Mouse (Mus musculus): ENCODE measurements around the gene Eva1c. TPM values are rescaled to one million over a fixed set of nuclear protein-coding genes. Genes with fewer than 3 reads are reported as not detected.
A peak's percentile ranks its signal among the peaks of the same experiment; 100 is the strongest.

The Eva1c gene
- polyA plus RNA-seq, 1 experiment from 2014 or later: 1.6 TPM

DNA sequence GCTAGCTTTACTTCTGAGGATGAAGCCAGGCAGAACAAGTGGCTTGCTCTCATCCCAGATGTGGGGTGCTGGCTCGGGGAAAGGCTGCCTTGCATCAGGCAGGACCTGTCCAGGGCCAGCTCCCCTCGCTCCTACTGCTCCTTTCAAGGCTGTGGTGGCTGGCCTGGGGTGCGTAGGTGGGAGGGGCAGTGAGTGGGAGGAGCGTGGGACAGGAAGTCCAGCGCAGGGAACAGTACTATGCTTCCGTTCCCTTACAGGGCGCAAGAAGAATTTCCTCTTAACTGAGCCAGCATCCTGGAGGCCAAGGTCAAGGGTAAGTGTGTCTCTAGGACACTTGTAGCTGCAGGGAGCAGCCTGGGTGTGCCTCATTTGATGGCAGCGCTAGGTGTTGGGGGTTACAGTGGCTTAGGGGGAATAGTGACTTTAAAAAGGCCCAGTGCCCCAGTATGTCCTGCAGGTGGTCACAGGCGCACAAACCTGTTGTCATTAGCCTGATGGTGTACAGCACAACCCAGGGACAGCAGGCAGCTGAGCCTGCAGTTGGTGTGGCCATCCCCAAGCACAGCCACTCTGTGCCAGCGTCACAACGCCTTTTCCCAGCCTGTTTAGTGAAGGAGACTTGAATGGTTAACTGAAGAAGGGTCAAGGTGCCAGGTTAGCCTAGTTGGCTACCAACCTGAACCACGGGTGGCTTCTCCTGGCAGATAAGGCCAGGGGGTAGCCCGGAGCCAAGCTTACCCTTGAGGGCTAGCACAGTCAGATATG lies 98.3 kb downstream of the Eva1c start:
- Histone ChIP-seq H3K36me3 (ENCODE audit: control insufficient read depth, insufficient read depth, low read length) (no peaks in the 10 kb centered on the region), H3K4me3 (ENCODE audit: low read depth, low read length) (no peak overlapping the region), H3K9ac (ENCODE audit: low read length) (no peak overlapping the region), H3K4me1 (replicated peaks; ENCODE audit: control insufficient read depth, insufficient read depth, low read length) (no peaks in the 10 kb centered on the region), H3K27me3 (ENCODE audit: control insufficient read depth, insufficient read depth, low read length) (no peaks in the 10 kb centered on the region), H3K27ac (ENCODE audit: low read depth, low read length) (no peak overlapping the region), H3K9me3 (ENCODE audit: control insufficient read depth, low read length) (no peaks in the 10 kb centered on the region), H3K4me2 (ENCODE audit: low read depth, low read length, severe bottlenecking) (no peak overlapping the region)
- DNase-seq (ENCODE audit: low spot score) (peak; percentile 48), ATAC-seq (replicated peaks; ENCODE audit: low FRiP score) (no peak)
- 92% methylated on average over 13 of the region's 13 CpGs for WGBS

GRCm38 (mm10) chr16:90925461-90925860 lies 98.9 kb downstream of the Eva1c start:
- H3K27me3 ChIP-seq (ENCODE audit: control insufficient read depth, insufficient read depth, low read length): no peaks in the 10 kb centered on the region
- H3K4me1 ChIP-seq (replicated peaks; ENCODE audit: control insufficient read depth, insufficient read depth, low read length): no peaks in the 10 kb centered on the region
- WGBS: 32% methylated on average over 5 of the region's 5 CpGs
- no peak overlapping the region for H3K4me3 ChIP-seq (ENCODE audit: low read depth, low read length)
- H3K9ac ChIP-seq (ENCODE audit: low read length): no peak overlapping the region
- H3K9me3 ChIP-seq (ENCODE audit: control insufficient read depth, low read length): no peaks in the 10 kb centered on the region
- DNase-seq (ENCODE audit: low spot score) (peak; percentile 78), ATAC-seq (replicated peaks; ENCODE audit: low FRiP score) (peak; percentile 55; the same call in 1 of the 2 replicates)
- no peaks in the 10 kb centered on the region for H3K36me3 ChIP-seq (ENCODE audit: control insufficient read depth, insufficient read depth, low read length)
- no peak overlapping the region for H3K4me2 ChIP-seq (ENCODE audit: low read depth, low read length, severe bottlenecking)
- no peak overlapping the region for H3K27ac ChIP-seq (ENCODE audit: low read depth, low read length)

- H3K9me3 ChIP-seq (ENCODE audit: control insufficient read depth, low read length): no peaks in the 10 kb centered on the region
- DNase-seq (ENCODE audit: low spot score) (peak; percentile 44), ATAC-seq (replicated peaks; ENCODE audit: low FRiP score) (no peak)
- no peak overlapping the region for H3K9ac ChIP-seq (ENCODE audit: low read length)
- 83% methylated on average over 4 of the region's 4 CpGs for WGBS
- H3K4me1 ChIP-seq (replicated peaks; ENCODE audit: control insufficient read depth, insufficient read depth, low read length): no peaks in the 10 kb centered on the region
- H3K36me3 ChIP-seq (ENCODE audit: control insufficient read depth, insufficient read depth, low read length): no peaks in the 10 kb centered on the region
- no peaks in the 10 kb centered on the region for H3K27me3 ChIP-seq (ENCODE audit: control insufficient read depth, insufficient read depth, low read length)
- no peak overlapping the region for H3K4me2 ChIP-seq (ENCODE audit: low read depth, low read length, severe bottlenecking)
- no peak overlapping the region for H3K4me3 ChIP-seq (ENCODE audit: low read depth, low read length)
- no peak overlapping the region for H3K27ac ChIP-seq (ENCODE audit: low read depth, low read length)
These were observed 100.9 kb downstream of the Eva1c start for GRCm38 (mm10) chr16:90927446-90927845.

GRCm38 (mm10) chr16:90933534-90934176 lies 107.1 kb downstream of the Eva1c start:
- no peaks in the 10 kb centered on the region for H3K27me3 ChIP-seq (ENCODE audit: control insufficient read depth, insufficient read depth, low read length)
- peak overlapping the region; percentile 72; the same call in 1 of the 2 replicates for H3K27ac ChIP-seq (ENCODE audit: low read depth, low read length)
- H3K9ac ChIP-seq (ENCODE audit: low read length): peak overlapping the region; percentile 84
- ATAC-seq (replicated peaks; ENCODE audit: low FRiP score) (no peak), DNase-seq (ENCODE audit: low spot score) (no peak)
- peak overlapping the region; percentile 61 for H3K4me2 ChIP-seq (ENCODE audit: low read depth, low read length, severe bottlenecking)
- no peaks in the 10 kb centered on the region for H3K9me3 ChIP-seq (ENCODE audit: control insufficient read depth, low read length)
- H3K4me3 ChIP-seq (ENCODE audit: low read depth, low read length): peak overlapping the region; percentile 84
- no peaks in the 10 kb centered on the region for H3K4me1 ChIP-seq (replicated peaks; ENCODE audit: control insufficient read depth, insufficient read depth, low read length)
- H3K36me3 ChIP-seq (ENCODE audit: control insufficient read depth, insufficient read depth, low read length): peaks cover 3% of the 10 kb centered on the region
- 31% methylated on average over 13 of the region's 13 CpGs for WGBS

DNA sequence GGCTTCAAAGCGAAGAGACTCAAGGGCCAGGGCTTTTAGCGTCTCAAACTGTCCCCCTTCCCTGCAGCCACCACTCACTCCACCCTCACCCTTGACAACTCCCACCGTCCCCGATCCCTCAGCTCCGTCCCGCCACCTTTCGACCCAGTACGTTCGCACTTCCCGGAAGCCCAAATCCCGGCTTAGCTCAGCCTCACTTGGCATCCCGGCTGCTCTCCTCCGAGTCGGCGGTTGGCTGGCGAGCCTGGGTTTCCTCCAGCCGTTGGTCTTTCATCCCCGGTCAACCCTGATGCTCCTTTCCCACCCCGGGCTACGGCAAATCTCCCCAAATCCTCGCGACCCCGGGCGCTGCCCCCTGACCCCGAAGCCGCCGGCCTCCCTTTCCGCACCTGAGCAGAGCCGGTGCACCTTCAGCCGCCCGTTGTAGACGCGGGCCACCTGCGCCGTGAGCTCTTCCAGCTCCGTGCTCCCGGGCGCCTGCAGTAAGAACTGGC lies 107.7 kb downstream of the Eva1c start:
- DNase-seq (ENCODE audit: low spot score) (peak; percentile 82), ATAC-seq (replicated peaks; ENCODE audit: low FRiP score) (peak; percentile 55)
- under 1% methylated on average over 38 of the region's 38 CpGs for WGBS
- H3K27ac ChIP-seq (ENCODE audit: low read depth, low read length): peak overlapping the region; percentile 72
- H3K4me2 ChIP-seq (ENCODE audit: low read depth, low read length, severe bottlenecking): peak overlapping the region; percentile 61
- peaks cover 3% of the 10 kb centered on the region for H3K36me3 ChIP-seq (ENCODE audit: control insufficient read depth, insufficient read depth, low read length)
- H3K4me3 ChIP-seq (ENCODE audit: low read depth, low read length): peak overlapping the region; percentile 84
- no peaks in the 10 kb centered on the region for H3K4me1 ChIP-seq (replicated peaks; ENCODE audit: control insufficient read depth, insufficient read depth, low read length)
- H3K9ac ChIP-seq (ENCODE audit: low read length): peak overlapping the region; percentile 84
- H3K27me3 ChIP-seq (ENCODE audit: control insufficient read depth, insufficient read depth, low read length): no peaks in the 10 kb centered on the region
- H3K9me3 ChIP-seq (ENCODE audit: control insufficient read depth, low read length): no peaks in the 10 kb centered on the region

DNA sequence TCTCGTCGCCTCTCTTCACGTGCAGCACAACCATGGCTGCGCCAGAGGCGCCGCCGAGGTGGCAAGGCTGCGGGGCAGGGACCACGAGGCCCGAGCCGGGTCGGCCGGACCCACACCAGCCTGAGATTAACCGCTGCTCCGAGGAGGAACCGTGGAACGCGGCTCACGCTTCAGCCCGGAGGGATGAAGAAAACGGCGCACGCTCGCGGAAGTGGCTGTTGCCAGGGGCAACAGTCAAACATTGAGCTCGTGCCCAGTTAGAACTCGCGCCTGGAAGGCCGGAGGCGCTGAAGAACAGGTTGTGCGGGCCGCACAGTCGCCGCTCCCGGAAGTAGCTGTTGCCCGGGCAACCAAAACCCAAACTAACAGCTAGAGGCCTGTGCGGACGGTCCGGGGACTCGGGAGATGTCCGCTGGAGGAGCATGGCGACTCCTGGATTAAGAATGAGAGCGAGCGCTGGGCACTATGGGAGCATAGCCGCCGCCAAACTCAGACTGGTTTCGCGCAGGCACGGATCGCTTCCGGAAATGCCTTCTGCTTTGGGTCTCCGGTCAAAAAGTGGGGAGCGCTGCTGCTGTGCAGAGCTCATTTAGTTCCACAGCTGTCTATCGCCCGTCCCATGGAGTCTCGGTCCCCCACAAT lies 108.3 kb downstream of the Eva1c start, which contains the start of gene Cfap298:
Cfap298 (minus strand) TSS at position 428 of the 642 bp plus-strand sequence.
- H3K4me1 ChIP-seq (replicated peaks; ENCODE audit: control insufficient read depth, insufficient read depth, low read length): no peaks in the 10 kb centered on the region
- DNase-seq (ENCODE audit: low spot score) (peak; percentile 97), ATAC-seq (replicated peaks; ENCODE audit: low FRiP score) (peak; percentile 98)
- peak within 1 kb of the TSS; percentile 61 for H3K4me2 ChIP-seq (ENCODE audit: low read depth, low read length, severe bottlenecking)
- H3K9ac ChIP-seq (ENCODE audit: low read length): peak within 1 kb of the TSS; percentile 84
- peak within 1 kb of the TSS; percentile 84 for H3K4me3 ChIP-seq (ENCODE audit: low read depth, low read length)
- no peaks in the 10 kb centered on the region for H3K27me3 ChIP-seq (ENCODE audit: control insufficient read depth, insufficient read depth, low read length)
- peaks cover 3% of the 10 kb centered on the region for H3K36me3 ChIP-seq (ENCODE audit: control insufficient read depth, insufficient read depth, low read length)
- H3K27ac ChIP-seq (ENCODE audit: low read depth, low read length): peak within 1 kb of the TSS; percentile 72
- under 1% methylated on average over 56 of the region's 56 CpGs for WGBS
- no peaks in the 10 kb centered on the region for H3K9me3 ChIP-seq (ENCODE audit: control insufficient read depth, low read length)

DNA sequence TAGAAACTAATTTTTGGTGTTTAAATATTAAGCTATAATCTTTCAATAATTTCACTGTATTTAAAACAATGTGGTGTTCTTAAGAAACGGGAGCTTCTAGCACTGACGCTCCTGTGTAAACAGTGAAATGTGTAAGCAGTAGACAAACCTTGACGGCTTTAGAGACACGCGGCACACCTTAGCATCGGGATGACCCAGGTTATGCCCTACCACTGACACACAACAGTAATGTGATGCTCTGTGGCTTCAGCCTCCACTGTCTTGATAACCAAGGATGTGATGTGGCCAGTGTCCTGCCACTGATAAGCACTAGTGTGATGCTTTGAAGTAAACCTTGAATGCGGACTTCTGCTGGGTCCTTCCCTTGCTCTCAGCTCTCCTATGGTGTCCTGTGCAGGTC lies 114.7 kb downstream of the Eva1c start:
- 95% methylated on average over 7 of the region's 7 CpGs for WGBS
- H3K36me3 ChIP-seq (ENCODE audit: control insufficient read depth, insufficient read depth, low read length): peaks cover 3% of the 10 kb centered on the region
- no peaks in the 10 kb centered on the region for H3K9me3 ChIP-seq (ENCODE audit: control insufficient read depth, low read length)
- no peak overlapping the region for H3K4me2 ChIP-seq (ENCODE audit: low read depth, low read length, severe bottlenecking)
- no peaks in the 10 kb centered on the region for H3K27me3 ChIP-seq (ENCODE audit: control insufficient read depth, insufficient read depth, low read length)
- H3K4me3 ChIP-seq (ENCODE audit: low read depth, low read length): no peak overlapping the region
- DNase-seq (ENCODE audit: low spot score): no peak
- no peak overlapping the region for H3K27ac ChIP-seq (ENCODE audit: low read depth, low read length)
- no peak overlapping the region for H3K9ac ChIP-seq (ENCODE audit: low read length)
- no peaks in the 10 kb centered on the region for H3K4me1 ChIP-seq (replicated peaks; ENCODE audit: control insufficient read depth, insufficient read depth, low read length)
- ATAC-seq (replicated peaks; ENCODE audit: low FRiP score): no peak

DNA sequence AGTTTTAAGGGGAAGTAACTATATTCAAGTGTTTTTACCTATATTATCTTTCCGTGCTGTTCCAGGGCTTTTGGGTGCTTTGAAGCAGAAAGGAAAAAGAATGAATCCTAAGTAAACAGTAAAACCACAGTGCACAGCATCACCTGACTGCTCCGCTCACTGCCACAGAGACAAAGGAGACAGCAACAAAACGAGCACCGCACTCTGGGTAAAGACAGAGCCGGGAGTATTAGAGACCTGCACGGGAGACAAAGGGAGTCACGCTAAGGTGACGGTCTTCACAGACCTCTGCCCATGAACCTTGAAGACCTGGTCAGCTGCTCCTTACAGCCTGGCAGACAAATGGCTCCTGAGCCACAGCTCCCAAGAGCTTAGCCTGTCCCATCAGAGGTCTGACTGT lies 120.5 kb downstream of the Eva1c start:
- ATAC-seq (replicated peaks; ENCODE audit: low FRiP score): no peak
- Histone ChIP-seq H3K27me3 (ENCODE audit: control insufficient read depth, insufficient read depth, low read length) (no peaks in the 10 kb centered on the region), H3K27ac (ENCODE audit: low read depth, low read length) (no peak overlapping the region), H3K4me2 (ENCODE audit: low read depth, low read length, severe bottlenecking) (no peak overlapping the region), H3K4me1 (replicated peaks; ENCODE audit: control insufficient read depth, insufficient read depth, low read length) (no peaks in the 10 kb centered on the region), H3K36me3 (ENCODE audit: control insufficient read depth, insufficient read depth, low read length) (no peaks in the 10 kb centered on the region; the same call in 1 of the 2 replicates), H3K9ac (ENCODE audit: low read length) (no peak overlapping the region), H3K9me3 (ENCODE audit: control insufficient read depth, low read length) (no peaks in the 10 kb centered on the region), H3K4me3 (ENCODE audit: low read depth, low read length) (no peak overlapping the region)
- 73% methylated on average over 8 of the region's 8 CpGs for WGBS
- DNase-seq (ENCODE audit: low spot score): no peak
